Mouse (Mus musculus): ENCODE data around the gene Hoxd3.
A peak's percentile ranks its signal among the peaks of the same experiment; 100 is the strongest.

Hoxd3 gene

GRCm38 (mm10) chr2:74709465-74710419 is 2.0 kb upstream of the Hoxd3 start:
- DNase-seq: no peak

DNA sequence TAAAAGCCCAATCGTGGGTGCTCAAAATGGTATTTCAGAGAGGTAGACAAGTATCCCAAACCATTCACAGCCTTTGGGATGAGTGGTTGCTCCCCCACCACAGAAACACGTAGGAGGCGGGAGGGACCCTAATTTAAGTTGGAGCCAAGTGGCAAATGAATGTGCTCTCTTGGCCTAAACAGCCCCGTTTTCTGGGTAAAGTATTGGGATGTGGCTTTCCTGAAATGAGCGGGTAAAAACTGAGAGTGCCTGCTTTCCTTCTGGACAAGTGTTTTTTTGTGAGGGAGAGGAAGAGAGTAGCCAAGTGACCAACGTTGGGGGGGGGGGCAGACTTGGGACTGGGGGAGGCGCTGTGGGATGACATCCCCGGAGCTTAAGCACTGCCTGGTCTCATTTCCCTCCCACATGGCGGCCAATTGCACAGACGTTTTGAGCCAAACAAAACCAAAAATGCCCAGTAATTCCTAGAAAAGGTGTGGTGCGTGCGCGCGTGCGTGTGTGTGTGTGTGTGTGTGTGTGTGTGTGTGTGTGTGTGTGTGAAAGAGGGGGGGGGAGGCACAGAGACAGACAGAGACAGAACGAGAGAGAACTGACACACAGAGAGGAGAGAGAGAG is 691 bp upstream of the Hoxd3 start:
- no peak for DNase-seq

DNA sequence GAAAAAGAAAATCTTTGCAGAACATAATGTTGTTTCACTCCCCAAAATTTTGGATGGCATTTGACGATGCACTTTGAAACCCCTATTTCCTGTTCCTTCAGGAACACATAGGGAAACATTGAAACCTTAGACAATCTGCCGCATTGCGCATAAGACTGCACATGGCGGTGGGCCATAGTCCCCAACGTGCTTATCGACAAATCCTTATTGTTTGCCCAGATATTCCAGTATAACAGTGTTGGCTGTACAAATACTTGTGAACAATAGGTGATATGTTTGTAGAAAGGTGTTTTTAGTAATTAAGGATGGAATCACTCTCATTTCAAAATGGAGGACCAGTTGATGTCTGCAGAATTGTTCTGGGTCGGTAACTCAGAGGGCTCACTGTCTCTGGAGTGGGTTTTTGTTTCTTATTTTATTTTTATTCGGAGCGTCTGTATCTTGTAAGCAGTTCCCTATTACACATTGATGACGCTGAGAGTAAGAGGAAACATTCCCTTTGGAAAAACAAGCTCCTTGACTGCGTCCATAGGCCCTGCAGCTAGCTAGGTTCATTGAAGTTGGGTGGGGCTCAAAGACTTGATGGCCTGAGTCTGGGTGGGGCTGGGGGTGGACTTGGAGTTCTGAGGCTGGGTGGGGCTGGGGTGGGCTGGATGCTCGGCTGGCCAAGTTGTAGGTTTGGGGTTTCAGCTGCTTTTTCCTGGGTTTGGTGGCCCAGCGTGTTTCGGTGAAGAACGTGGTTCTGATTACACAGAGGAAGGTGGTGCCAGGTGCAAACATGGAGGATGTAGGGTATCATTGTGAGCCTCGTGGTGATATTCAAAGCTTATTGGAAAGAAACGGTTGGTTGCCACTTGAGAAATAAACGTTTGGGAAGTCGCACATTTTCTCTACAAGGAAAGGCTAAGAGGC is 1.8 kb downstream of the Hoxd3 start:
- DNase-seq: no peak

GRCm38 (mm10) chr2:74714156-74714789 is 2.5 kb downstream of the Hoxd3 start:
- DNase-seq: no peak

DNA sequence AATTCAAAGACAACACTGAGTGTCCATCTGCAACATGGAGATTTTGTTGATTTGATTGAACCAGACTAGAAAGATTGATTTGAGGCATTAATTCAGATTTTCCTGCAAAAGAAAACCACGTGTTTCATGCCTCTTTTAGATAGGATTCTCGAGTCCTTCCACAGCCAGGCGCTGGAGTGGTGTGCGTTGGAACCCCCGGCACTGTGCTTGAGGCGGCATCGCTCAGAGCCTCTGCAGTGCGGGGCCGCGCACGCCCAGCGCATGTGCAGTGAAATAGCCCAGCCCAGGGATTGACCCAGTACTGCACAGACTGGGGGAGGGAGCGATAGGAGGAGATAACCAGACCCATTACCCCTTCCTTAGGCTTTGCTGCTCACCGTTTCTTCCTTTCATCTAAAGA is 3.2 kb downstream of the Hoxd3 start:
- DNase-seq: peak; percentile 20

DNA sequence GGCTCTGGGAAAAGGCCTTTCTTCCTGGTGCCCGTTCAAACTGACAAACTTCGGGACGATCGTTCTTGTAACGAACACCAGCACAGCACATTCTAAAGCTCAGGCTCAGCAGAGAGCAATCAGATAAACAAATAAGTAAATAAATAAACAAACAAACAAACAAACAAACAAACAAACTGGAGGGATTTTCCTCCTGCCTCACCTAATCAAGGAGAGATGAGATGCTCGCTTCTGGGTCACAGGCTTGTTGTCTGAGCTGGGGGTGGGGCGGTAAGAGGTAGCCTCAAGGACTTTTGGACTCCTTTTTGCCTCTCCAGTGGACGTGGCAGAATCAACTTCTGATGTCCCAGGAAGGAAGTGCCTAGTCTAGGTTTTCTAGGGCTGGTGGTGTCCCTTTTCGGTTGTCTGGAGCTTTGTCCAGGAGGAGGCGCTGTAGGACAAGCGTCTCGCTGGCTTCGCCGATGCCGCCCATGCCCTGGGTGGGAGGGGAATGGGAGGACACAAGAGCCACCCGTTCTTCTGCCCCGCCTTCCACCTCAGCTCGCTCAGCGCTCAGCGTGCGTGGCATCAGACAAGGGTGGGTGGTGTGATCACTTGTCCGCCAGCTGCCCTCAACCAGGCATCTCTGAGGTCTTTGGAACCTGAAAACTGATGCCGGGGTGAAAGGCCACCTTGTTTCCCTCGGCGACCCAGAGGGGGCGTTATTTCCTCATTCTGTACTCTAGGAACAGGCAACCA is 3.9 kb downstream of the Hoxd3 start:
- peak; percentile 95 for DNase-seq

DNA sequence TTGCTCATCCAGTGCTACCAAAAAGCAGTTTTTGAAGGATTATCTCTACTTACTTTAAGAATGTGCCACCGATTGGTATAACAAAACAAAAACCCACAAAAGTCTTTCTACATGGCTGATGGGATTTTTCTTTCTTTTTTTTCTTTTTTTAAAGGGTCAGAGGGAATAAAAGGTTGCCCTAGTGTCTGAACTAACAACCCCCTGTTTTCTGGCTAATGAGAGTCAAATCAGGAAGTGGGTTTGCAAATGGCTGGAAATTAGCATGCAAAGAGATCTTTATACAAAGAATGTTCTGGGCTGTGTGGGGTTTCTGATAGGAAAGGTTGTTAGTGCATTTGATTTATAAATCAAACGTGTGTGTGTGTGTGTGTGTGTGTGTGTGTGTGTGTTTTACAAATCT is 8.7 kb downstream of the Hoxd3 start:
- DNase-seq: no peak

DNA sequence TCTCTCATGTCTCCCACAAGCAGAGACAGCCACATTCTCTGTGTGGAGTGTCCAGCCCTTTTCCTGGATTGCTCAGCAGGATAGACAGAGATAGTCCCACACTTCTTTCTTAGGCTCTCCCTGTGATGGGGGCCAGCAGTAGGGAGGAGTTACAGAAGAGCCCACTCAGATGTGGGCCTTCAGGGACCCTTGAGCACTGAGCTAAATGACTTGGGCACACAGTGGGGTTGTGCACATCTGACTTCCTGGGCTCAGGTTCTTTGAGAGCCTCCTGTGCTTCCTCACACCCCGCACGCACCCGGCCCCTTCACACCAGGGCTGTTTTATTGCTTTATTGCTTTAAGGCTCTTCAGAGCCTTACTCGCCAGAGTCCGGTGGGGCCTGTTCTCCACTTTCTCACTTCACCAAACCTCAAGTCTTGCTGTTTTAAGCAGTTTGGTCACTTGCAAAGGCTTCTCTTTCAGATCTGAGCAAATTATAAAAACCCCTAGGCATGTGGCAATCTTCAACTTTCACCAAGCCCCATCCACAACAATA is 9.3 kb downstream of the Hoxd3 start:
- DNase-seq: no peak

DNA sequence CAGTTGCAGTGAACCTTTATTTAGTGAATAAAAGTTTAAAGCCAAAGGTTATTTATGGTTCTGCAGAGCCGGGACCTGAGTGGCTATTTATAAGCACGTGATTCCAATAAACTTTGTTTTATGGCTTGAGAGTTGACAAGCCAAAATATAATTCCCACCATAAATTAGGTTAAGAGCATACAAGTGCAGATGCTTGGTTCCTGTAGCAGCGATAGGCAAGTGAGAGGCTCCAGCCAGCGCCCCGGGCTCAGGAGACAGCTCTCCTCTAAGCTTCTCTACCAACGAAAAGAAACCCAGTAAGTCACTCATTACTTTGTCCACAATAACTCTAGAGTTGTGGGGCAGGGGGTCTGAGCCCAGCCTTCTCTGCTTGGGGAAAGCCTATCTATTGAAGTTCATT is 10.2 kb downstream of the Hoxd3 start:
- no peak for DNase-seq

DNA sequence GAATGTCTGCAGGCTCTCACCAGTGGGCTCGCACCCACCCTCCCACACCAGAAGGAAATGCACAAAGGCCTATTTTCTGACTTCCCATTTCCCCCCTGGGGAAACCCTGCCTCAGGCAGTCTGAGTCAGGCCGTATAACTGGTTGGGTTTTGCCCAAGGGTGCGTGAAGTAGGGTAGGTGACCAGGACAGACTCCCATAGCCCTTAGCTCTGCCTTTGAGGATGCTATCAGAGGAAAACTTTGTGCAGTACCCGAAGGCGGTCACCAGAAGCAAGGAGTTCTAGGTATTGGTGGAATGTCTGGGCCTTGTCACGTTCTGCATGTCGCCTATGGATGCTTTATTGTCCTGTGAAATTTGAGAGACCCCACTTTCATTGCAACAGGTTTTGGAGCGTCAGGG is 11.2 kb downstream of the Hoxd3 start:
- no peak for DNase-seq

DNA sequence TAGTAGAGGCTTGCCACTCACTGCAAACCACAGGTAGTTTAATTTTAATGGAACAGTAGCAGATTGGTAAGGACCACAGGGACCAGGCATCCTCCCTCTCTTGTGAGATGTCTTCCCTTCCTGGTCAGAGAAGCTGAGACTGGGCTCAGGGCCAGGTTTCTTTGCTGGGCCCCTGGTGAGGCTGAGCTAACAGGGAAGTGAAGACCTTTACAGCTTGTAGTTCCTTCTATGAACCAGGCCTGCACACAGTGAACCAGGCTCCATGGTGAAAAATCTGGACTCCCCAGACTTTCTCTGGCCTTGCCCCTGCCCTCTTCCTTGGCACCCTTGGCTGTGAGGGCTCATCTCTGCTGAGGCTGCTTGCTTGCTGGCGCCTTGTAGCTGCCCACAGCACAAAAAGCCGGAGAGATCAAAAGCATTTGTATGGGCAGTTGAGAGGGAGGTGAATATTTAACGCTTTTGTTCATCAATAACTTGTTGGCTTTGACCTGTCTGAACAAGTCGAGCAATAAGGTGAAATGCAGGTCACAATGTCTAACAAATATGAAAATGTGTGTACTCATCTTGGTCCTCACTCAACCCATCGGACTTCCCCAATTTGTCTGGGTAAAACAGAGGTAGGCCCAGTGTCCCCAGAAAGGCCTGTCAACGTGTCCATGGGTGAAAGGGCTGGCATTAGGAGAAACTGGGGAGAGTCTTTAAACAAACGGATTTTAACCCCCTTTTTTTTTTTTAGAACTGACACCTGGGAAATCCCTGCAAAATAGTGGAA is 12.7 kb downstream of the Hoxd3 start:
- no peak for DNase-seq

DNA sequence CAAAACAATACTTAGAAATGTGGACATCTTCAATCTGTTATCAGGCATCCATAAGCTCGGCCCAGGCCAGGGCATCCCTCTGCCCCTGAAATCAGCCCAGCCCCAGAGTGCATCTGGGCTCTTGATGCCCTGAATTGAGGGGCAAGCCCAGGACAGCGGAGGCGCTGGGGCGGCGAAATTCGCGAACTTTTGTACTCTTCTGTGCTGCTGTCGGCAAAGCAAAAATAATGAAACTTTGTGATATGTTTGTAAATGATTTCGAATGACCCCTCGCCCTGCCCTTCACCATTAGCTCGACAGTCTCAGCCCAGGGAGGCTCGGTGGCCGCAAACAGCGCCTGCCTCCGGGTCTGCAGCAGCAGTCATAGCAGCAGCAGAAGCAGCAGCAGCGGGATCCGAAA is 13.4 kb downstream of the Hoxd3 start:
- DNase-seq: no peak

GRCm38 (mm10) chr2:74726551-74726950 is 14.8 kb downstream of the Hoxd3 start, which contains the start of gene Gm28230:
Gene Gm28230 (plus strand): TSS chr2:74726728.
- no peak for DNase-seq

DNA sequence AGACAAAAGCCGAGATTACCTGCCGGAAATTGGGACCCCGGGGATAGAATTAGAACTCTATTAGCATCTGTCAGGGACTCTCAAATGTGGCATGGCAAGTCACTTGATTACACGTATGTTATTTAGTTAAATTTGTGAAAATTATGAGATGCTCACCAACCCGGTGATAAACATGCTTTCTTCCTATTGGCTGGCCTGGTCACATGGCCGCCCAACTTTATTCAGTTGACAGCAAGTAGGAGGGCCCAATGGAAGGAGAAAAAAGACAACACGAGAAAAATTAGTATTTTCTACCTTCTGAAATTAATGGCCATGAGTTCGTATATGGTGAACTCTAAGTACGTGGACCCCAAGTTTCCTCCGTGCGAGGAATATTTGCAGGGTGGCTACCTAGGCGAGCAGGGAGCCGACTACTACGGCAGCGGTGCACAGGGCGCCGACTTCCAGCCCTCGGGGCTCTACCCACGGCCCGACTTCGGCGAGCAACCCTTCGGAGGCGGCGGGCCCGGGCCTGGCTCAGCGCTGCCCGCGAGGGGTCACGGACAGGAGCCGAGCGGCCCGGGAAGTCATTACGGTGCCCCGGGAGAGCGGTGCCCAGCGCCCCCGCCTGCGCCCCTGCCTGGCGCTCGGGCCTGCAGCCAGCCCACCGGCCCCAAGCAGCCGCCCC is 15.4 kb downstream of the Hoxd3 start:
- DNase-seq: no peak

DNA sequence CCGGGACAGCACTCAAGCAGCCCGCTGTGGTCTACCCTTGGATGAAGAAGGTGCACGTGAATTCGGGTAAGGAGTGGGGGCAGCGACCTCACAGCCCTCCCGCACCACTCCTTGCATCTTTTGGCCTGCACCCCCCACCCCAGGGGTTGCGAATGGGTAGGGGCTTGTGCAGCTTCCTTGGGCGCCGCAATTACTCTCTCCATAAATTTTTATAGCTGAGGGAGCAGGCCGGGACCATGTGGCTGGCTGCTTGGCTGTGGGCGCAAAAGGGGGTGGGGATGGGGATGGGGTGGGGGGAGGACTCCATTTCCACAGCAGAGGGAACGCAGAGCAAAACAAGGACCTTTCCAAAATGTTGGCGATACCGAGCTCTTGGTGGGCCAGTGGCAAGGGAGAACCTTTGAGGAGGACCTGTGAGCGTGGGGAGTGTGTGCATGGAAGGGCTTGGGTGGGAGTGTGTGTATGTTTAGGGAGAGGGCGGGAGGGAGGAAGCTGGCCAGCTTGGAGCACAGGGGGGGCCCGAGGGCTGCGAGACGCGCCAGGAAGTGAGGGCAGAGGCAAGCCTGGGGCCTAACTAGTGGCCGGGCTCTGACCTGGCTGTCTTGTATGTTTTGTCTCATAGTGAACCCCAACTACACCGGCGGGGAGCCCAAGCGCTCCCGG is 16.0 kb downstream of the Hoxd3 start:
- DNase-seq: no peak

DNA sequence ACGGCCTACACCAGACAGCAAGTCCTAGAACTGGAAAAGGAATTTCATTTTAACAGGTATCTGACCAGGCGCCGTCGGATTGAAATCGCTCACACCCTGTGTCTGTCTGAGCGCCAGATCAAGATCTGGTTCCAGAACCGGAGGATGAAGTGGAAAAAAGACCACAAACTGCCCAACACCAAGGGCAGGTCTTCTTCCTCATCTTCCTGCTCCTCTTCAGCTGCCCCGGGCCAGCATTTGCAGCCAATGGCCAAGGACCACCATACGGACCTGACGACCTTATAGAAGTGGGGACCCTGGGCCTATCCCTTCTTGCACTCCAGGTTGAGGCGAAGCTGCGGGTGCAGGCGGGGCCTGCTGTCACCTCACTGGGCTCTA is 16.6 kb downstream of the Hoxd3 start:
- DNase-seq: no peak

- DNase-seq: no peak
Observed at GRCm38 (mm10) chr2:74730331-74730730, 18.6 kb downstream of the Hoxd3 start.

DNA sequence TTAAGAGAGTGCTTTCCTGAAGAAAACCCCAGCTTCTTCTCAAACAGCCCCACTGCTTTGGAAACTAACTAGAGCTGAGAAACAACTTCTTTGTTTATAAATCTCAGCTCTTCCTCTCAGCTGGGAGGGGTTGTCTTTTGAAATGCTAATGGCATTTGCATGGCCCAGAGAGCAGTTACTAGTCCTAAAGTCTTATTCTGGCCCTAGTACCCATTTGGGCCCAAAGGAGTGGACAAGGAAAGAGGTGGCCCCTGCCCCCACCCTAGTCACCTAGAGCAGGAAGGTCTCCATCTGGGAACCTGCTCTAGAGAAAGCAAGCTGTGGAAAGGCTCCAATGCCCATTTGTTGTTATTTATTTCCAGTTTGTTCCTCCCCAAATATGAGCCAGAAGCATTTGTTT is 19.3 kb downstream of the Hoxd3 start:
- no peak for DNase-seq

DNA sequence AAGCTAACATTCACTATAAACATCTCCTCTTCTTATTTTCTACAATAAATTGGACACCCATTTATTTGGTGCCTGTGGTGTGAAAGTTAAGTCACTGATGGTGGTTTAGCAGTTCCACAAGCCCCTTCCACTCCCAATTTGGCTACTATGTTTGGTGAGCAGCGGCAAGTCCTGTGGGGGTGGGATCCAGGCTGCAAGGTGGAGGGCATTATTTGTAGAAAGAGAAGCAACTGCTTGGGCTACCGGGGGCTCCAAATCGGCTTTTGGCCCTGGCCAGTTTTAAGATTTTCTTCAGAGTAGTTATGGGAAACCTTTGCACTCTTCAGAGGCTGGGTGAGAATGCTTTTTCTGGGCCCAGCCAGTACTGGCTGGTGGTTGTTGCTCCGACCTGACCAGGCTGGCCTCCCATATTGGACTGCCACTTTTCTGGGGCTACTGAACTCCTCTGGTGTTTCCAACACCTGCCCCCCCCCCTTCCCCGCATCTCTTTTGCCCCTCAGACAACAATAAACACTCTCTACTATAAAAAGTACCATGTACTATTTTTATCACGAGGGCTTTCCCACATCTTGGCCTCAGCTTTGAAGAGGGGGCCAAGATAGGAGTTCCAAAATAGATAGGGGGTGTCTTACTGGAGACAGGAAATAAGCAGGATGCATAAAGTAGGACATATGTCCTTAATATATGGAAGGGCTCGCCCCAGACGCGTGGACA is 20.2 kb downstream of the Hoxd3 start:
- DNase-seq: no peak
